Mouse (Mus musculus) heart, postnatal 14 days (tissue): Measurements from ENCODE around the gene Fam240a. TPM values are rescaled to one million over a fixed set of nuclear protein-coding genes. Genes with fewer than 3 reads are reported as not detected.

Experiments
- DNase-seq, 2 experiments: peaks; one replicate each; pipeline ENCODE4 v3.0.0; 2021 to 2022
- intact Hi-C: fragments of 180-260 bp; cut with DNase I; formaldehyde crosslinking; loops from one replicate; pipeline ENCODE4 v1.15.1; 2025
- microRNA-seq, 2 experiments: library from miRNA; unstranded; fragments of <30 nt; microRNA quantifications; one replicate each; pipeline ENCODE4 v1.2.0; 2021 to 2022
- total RNA-seq, 2 experiments: library from RNA; stranded (reverse); gene quantifications; 2 replicates each; pipeline ENCODE4 v1.2.3; 2021

Fam240a gene
- total RNA-seq, 2 experiments from 2014 or later, result not detected

- peak in 1 of 2 experiments; percentile 36 for DNase-seq
- intact Hi-C loops, result loop anchor here (5.0 to 10.0 kb wide), 5 partner anchors 92 to 462 kb away; partner anchors contain the start of gene Setd2
These were observed 42.7 kb downstream of the Fam240a start for GRCm38 (mm10) chr9:110873681-110874659.

DNA sequence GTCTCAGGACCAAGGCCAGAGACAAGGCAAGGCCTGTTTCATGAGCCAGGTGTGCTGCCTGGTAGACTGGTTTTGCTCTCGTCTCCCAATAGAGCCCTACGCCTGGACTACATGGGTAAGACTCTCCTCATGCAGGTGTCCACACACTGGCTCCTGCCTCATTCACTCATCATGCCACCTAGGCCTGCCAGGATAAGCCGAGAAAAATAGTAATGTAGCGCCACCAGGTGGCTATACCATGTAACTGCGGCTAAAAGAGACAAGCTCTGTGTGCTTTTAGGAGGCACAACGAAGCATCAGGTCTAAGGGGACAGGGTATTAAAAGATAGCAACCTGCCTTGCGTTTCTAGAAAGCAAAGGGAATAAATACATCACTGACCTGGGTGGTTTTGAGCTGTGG lies 45.6 kb downstream of the Fam240a start:
- intact Hi-C loops, result loop anchor here (2.0 to 10.0 kb wide), 6 partner anchors 89 to 459 kb away; partner anchors contain the start of gene Setd2
- peak; percentile 58 to 76 for DNase-seq

Small RNA genes within 50 kb of the gene (microRNA-seq; reads per million reads assigned to microRNA genes)
- gene Gm24269, result 0 reads per million in 2 experiments

Other genes with a start within 250 kb of the Fam240a start
- over 10,000 TPM; 11,266 to 12,112 TPM for gene Myl3, start 175.0 kb downstream of the Fam240a start, total RNA-seq
- 1 to 10 TPM; 9.1 TPM for gene Pth1r, start 169.7 kb downstream of the Fam240a start, total RNA-seq
- not detected for gene Prss42, start 118.7 kb downstream of the Fam240a start, total RNA-seq
- not detected for gene Prss44, start 102.9 kb downstream of the Fam240a start, total RNA-seq
- gene Prss43, start 90.2 kb downstream of the Fam240a start, total RNA-seq, result not detected
- not detected for gene Prss45, start 82.3 kb downstream of the Fam240a start, total RNA-seq
- gene Prss46, start 72.4 kb downstream of the Fam240a start, total RNA-seq, result not detected
- gene Prss50, start 58.9 kb downstream of the Fam240a start, total RNA-seq, result not detected
- 10 to 100 TPM; 20.1 to 22.9 TPM for gene Als2cl, start 37.0 kb downstream of the Fam240a start, total RNA-seq
- 1 to 10 TPM; 1.3 to 3.2 TPM for gene Tmie, start 36.7 kb downstream of the Fam240a start, total RNA-seq
- gene Tdgf1, start 29.3 kb upstream of the Fam240a start, total RNA-seq, result under 1 TPM in 1 of 2 experiments, not detected in 1; 0.10 TPM
- 10 to 100 TPM; 68.5 to 71.5 TPM for gene Lrrc2, start 34.7 kb upstream of the Fam240a start, total RNA-seq
- gene Rtp3, start 73.7 kb upstream of the Fam240a start, total RNA-seq, result 1 to 10 TPM; 3.0 to 5.2 TPM
- 1 to 10 TPM; 1.6 to 1.8 TPM for gene Ltf, start 102.4 kb upstream of the Fam240a start, total RNA-seq
- 10 to 100 TPM in 1 of 2 experiments, 1 to 10 TPM in 1; 9.7 to 10.5 TPM for gene Ccrl2, start 140.7 kb upstream of the Fam240a start, total RNA-seq
- 10 to 100 TPM; 85.8 to 86.9 TPM for gene Lrrfip2, start 200.7 kb upstream of the Fam240a start, total RNA-seq